Mouse (Mus musculus) spleen, adult 2 months (tissue): Measurements from ENCODE around the gene Aoc1.

Experiments used
- CTCF ChIP-seq: fragments of 200-500 bp; IDR thresholded peaks from 2 replicates; pipeline ENCODE4 v1.5.1; 2011; ENCODE audit warnings: mild to moderate bottlenecking, inconsistent platforms; ENCODE audit not compliant: insufficient read depth, insufficient read length, insufficient replicate concordance; ENCODE audit errors: extremely low read depth
- POLR2A ChIP-seq: fragments of 200-500 bp; IDR thresholded peaks from 2 replicates; pipeline ENCODE4 v1.6.1; 2011; ENCODE audit warnings: low read depth, low read length, inconsistent platforms

- no peak for TF ChIP-seq CTCF
- no peak for TF ChIP-seq POLR2A
Measured at GRCm38 (mm10) chr6:48896956-48897355, 24.3 kb downstream of the Aoc1 start.
